Mouse (Mus musculus): ENCODE data around the gene Olfr1123. TPM values are rescaled to one million over a fixed set of nuclear protein-coding genes. Genes with fewer than 3 reads are reported as not detected.

Olfr1123 gene
- polyA plus RNA-seq, 1 experiment: not detected

GRCm38 (mm10) chr2:87461769-87462168 lies 45.3 kb downstream of the Olfr1123 start:
- Histone ChIP-seq H3K4me1 (ENCODE audit: control insufficient read depth, insufficient read depth, low read length) (no peaks in the 10 kb centered on the region), H3K4me3 (ENCODE audit: insufficient read depth, low read depth, low read length) (no peak overlapping the region), H3K27ac (ENCODE audit: insufficient read depth, low read depth, low read length) (no peak overlapping the region)
- TF ChIP-seq POLR2A (IDR thresholded peaks at IDR 0.05; ENCODE audit: insufficient read depth, low read depth, low read length) (no peak), CTCF (IDR thresholded peaks at IDR 0.05; ENCODE audit: insufficient read depth, low read depth, low read length) (no peak)
- WGBS: 88% methylated on average over 4 of the region's 4 CpGs

Other genes starting within 250 kb of the Olfr1123 start
- not detected in 2 replicates for gene Olfr1112, start 228.8 kb upstream of the Olfr1123 start, polyA plus RNA-seq (2012; ENCODE audit: insufficient read depth, insufficient read length, low replicate concordance, missing spikeins)
- gene Olfr1113, start 207.7 kb upstream of the Olfr1123 start, polyA plus RNA-seq (2012; ENCODE audit: insufficient read depth, insufficient read length, low replicate concordance, missing spikeins): not detected in 2 replicates
- gene Olfr1115, start 168.6 kb upstream of the Olfr1123 start, polyA plus RNA-seq (2012; ENCODE audit: insufficient read depth, insufficient read length, low replicate concordance, missing spikeins): not detected in 2 replicates
- gene Olfr1116, start 149.1 kb upstream of the Olfr1123 start, polyA plus RNA-seq (2012; ENCODE audit: insufficient read depth, insufficient read length, low replicate concordance, missing spikeins): not detected in 2 replicates
- gene Olfr1118, start 109.1 kb upstream of the Olfr1123 start, polyA plus RNA-seq (2012; ENCODE audit: insufficient read depth, insufficient read length, low replicate concordance, missing spikeins): not detected in 2 replicates
- gene Olfr1120, start 61.8 kb upstream of the Olfr1123 start, polyA plus RNA-seq (2012; ENCODE audit: insufficient read depth, insufficient read length, low replicate concordance, missing spikeins): not detected in 2 replicates
- gene Olfr1121, start 46.7 kb upstream of the Olfr1123 start, polyA plus RNA-seq (2012; ENCODE audit: insufficient read depth, insufficient read length, low replicate concordance, missing spikeins): not detected in 2 replicates
- not detected in 2 replicates for gene Olfr1122, start 30.8 kb upstream of the Olfr1123 start, polyA plus RNA-seq (2012; ENCODE audit: insufficient read depth, insufficient read length, low replicate concordance, missing spikeins)
- gene Olfr1124, start 13.6 kb downstream of the Olfr1123 start, polyA plus RNA-seq (2012; ENCODE audit: insufficient read depth, insufficient read length, low replicate concordance, missing spikeins): not detected in 2 replicates
- gene Olfr1126, start 37.3 kb downstream of the Olfr1123 start, polyA plus RNA-seq (2012; ENCODE audit: insufficient read depth, insufficient read length, low replicate concordance, missing spikeins): not detected in 2 replicates
- not detected in 2 replicates for gene Pramel7, start 80.5 kb downstream of the Olfr1123 start, polyA plus RNA-seq (2012; ENCODE audit: insufficient read depth, insufficient read length, low replicate concordance, missing spikeins)
- gene Pramel6, start 89.9 kb downstream of the Olfr1123 start, polyA plus RNA-seq (2012; ENCODE audit: insufficient read depth, insufficient read length, low replicate concordance, missing spikeins): not detected in 2 replicates
- gene Olfr153, start 115.2 kb downstream of the Olfr1123 start, polyA plus RNA-seq (2012; ENCODE audit: insufficient read depth, insufficient read length, low replicate concordance, missing spikeins): not detected in 2 replicates
- not detected in 2 replicates for gene Olfr1128, start 128.9 kb downstream of the Olfr1123 start, polyA plus RNA-seq (2012; ENCODE audit: insufficient read depth, insufficient read length, low replicate concordance, missing spikeins)
- not detected in 2 replicates for gene Olfr1129, start 157.3 kb downstream of the Olfr1123 start, polyA plus RNA-seq (2012; ENCODE audit: insufficient read depth, insufficient read length, low replicate concordance, missing spikeins)
- not detected in 2 replicates for gene Olfr1130, start 189.6 kb downstream of the Olfr1123 start, polyA plus RNA-seq (2012; ENCODE audit: insufficient read depth, insufficient read length, low replicate concordance, missing spikeins)
- gene Olfr1131, start 210.5 kb downstream of the Olfr1123 start, polyA plus RNA-seq (2012; ENCODE audit: insufficient read depth, insufficient read length, low replicate concordance, missing spikeins): not detected in 2 replicates
- not detected in 2 replicates for gene Olfr1132, start 220.9 kb downstream of the Olfr1123 start, polyA plus RNA-seq (2012; ENCODE audit: insufficient read depth, insufficient read length, low replicate concordance, missing spikeins)
- gene Olfr1133, start 230.7 kb downstream of the Olfr1123 start, polyA plus RNA-seq (2012; ENCODE audit: insufficient read depth, insufficient read length, low replicate concordance, missing spikeins): not detected in 2 replicates
- not detected in 2 replicates for gene Olfr1134, start 241.8 kb downstream of the Olfr1123 start, polyA plus RNA-seq (2012; ENCODE audit: insufficient read depth, insufficient read length, low replicate concordance, missing spikeins)